Mouse (Mus musculus) myocyte (in vitro differentiated cells): ENCODE measurements around the gene Inhbb. TPM values are rescaled to one million over a fixed set of nuclear protein-coding genes. Genes with fewer than 3 reads are reported as not detected.

ENCODE experiments used
- H3K27me3 ChIP-seq: one replicate; pipeline ENCODE4 v1.6.1; 2011; ENCODE audit not compliant: control insufficient read depth, insufficient read depth, insufficient read length
- H3K36me3 ChIP-seq: one replicate; pipeline ENCODE4 v1.6.1; 2011; ENCODE audit not compliant: control insufficient read depth, insufficient read depth
- H3K4me2 ChIP-seq: one replicate; pipeline ENCODE4 v1.6.1; 2011; ENCODE audit warnings: low read depth, control low read depth
- H3K4me3 ChIP-seq: one replicate; pipeline ENCODE4 v1.5.1; 2011; ENCODE audit warnings: mild to moderate bottlenecking, control low read depth, moderate library complexity
- H3K79me2 ChIP-seq: one replicate; pipeline ENCODE4 v1.6.1; 2011; ENCODE audit not compliant: control insufficient read depth, insufficient read depth
- H3ac ChIP-seq: one replicate; pipeline ENCODE4 v1.6.1; 2011; ENCODE audit not compliant: control insufficient read depth, insufficient read length
- MYOD1 ChIP-seq, 3 experiments: IDR thresholded peaks; one replicate each; pipeline ENCODE4 v1.6.1; 2011; ENCODE audit warnings: control low read depth in 2 of 3, low read depth in 2 of 3, mild to moderate bottlenecking in 2 of 3, moderate library complexity in 1 of 3; ENCODE audit not compliant: insufficient read length in 2 of 3, control insufficient read depth in 1 of 3
- MYOG ChIP-seq, 3 experiments: IDR thresholded peaks; one replicate each; pipeline ENCODE4 v1.6.1; 2011; ENCODE audit warnings: control low read depth in 2 of 3, low read depth in 2 of 3, mild to moderate bottlenecking in 2 of 3; ENCODE audit not compliant: insufficient read length in 2 of 3, control insufficient read depth in 1 of 3, insufficient read depth in 1 of 3
- POLR2A ChIP-seq: IDR thresholded peaks from one replicate; pipeline ENCODE4 v1.6.1; 2011; ENCODE audit warnings: low read depth, mild to moderate bottlenecking, control low read depth, moderate library complexity; ENCODE audit not compliant: insufficient read length
- POLR2AphosphoS2 ChIP-seq: IDR thresholded peaks from one replicate; pipeline ENCODE4 v1.6.1; 2011; ENCODE audit warnings: low read depth, control low read depth; ENCODE audit not compliant: insufficient read length
- REST ChIP-seq: IDR thresholded peaks from one replicate; pipeline ENCODE4 v1.6.1; 2011; ENCODE audit warnings: mild to moderate bottlenecking, control low read depth, moderate library complexity; ENCODE audit not compliant: insufficient read depth, insufficient read length
- SRF ChIP-seq: IDR thresholded peaks from one replicate; pipeline ENCODE4 v1.6.1; 2011; ENCODE audit warnings: low read depth; ENCODE audit not compliant: control insufficient read depth, insufficient read length
- TCF12 ChIP-seq: IDR thresholded peaks from one replicate; pipeline ENCODE4 v1.6.1; 2011; ENCODE audit warnings: mild to moderate bottlenecking, control low read depth; ENCODE audit not compliant: poor library complexity, insufficient read depth, severe bottlenecking
- TCF3 ChIP-seq: IDR thresholded peaks from one replicate; pipeline ENCODE4 v1.6.1; 2011; ENCODE audit warnings: low read depth, control low read depth; ENCODE audit not compliant: insufficient read length
- USF1 ChIP-seq: IDR thresholded peaks from one replicate; pipeline ENCODE4 v1.6.1; 2011; ENCODE audit warnings: low read depth, mild to moderate bottlenecking, control low read depth, moderate library complexity
- polyA plus RNA-seq: library from polyadenylated mRNA; unstranded; fragments of >200 nt; fragmentation: generic; extraction: Trizol; gene quantifications from one replicate; pipeline ENCODE4 v1.2.1, GENCODE M21; 2012; ENCODE audit warnings: missing spikeins

Gene Inhbb
- polyA plus RNA-seq, 1 experiment, result 8.3 TPM

DNA sequence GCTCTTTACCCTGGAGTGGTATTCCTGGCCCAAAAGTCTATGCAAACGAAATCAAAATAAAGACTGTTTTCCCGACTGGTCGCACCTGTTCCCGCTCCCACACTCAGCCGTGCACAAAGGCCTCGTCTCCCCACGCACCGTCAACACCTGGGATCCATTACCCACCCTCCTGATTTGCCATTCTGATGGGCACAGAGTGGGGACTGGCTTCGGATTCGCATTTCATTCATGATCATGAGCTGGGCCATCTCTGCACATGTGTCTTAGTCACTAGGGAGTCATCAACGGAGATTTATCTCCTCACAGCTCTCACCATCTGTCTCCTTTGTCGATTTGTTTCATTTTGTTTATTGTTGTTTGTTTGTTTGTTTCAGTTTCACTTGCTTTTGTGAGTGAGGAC is 54.5 kb downstream of the Inhbb start:
- H3K36me3 ChIP-seq, result no peaks in the 10 kb centered on the region
- H3K4me2 ChIP-seq, result no peak overlapping the region
- no peaks in the 10 kb centered on the region for H3K27me3 ChIP-seq
- H3ac ChIP-seq, result no peak overlapping the region
- no peaks in the 10 kb centered on the region for H3K79me2 ChIP-seq
- H3K4me3 ChIP-seq, result no peak overlapping the region
- TF ChIP-seq TCF3 (no peak), SRF (no peak), MYOG (IDR thresholded peaks at IDR 0.05; ENCODE audit: control insufficient read depth in 1 of 3, insufficient read depth in 1 of 3, insufficient read length in 2 of 3, low read depth in 2 of 3) (no peak), POLR2A (no peak), TCF12 (no peak), USF1 (no peak), MYOD1 (IDR thresholded peaks at IDR 0.05; ENCODE audit: control insufficient read depth in 1 of 3, insufficient read length in 2 of 3, low read depth in 2 of 3) (no peak)

DNA sequence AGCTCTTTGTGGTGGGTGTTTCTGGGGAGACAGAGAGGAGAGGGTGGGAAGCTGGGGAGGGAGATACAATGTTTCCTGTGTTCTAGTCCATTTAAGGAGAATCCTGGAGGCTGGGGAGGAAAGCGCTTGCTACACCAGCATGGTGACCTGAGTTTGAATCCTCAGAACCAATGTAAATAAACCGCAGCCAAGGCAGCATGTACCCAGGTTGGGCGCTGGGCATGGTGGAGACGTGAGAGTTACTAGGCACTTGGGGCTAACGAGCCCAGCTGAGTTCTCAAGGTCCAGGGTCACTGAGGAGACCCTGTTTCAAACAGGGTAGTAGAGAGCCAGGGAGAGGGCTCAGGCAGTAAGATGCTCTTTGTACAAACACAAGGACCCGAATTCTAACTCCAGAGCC is 55.7 kb downstream of the Inhbb start:
- no peak for TF ChIP-seq REST
- TF ChIP-seq MYOD1 (IDR thresholded peaks at IDR 0.05; ENCODE audit: control insufficient read depth in 1 of 3, insufficient read length in 2 of 3, low read depth in 2 of 3), result no peak
- TF ChIP-seq POLR2A, result no peak
- no peak for TF ChIP-seq POLR2AphosphoS2
- Histone ChIP-seq H3K79me2 (no peaks in the 10 kb centered on the region), H3ac (no peak overlapping the region), H3K36me3 (no peaks in the 10 kb centered on the region), H3K4me3 (no peak overlapping the region), H3K27me3 (no peaks in the 10 kb centered on the region), H3K4me2 (no peak overlapping the region)

Other genes with a start within 250 kb of the Inhbb start
- gene Ralb, start 82.5 kb upstream of the Inhbb start, polyA plus RNA-seq, result 26.0 TPM
- 15.8 TPM for gene Tmem185b, start 103.9 kb upstream of the Inhbb start, polyA plus RNA-seq
- gene Epb41l5, start 226.8 kb upstream of the Inhbb start, polyA plus RNA-seq, result 2.1 TPM